Mouse (Mus musculus) hindbrain, embryonic 11.5 days (tissue): ENCODE measurements at regions not wholly inside any gene's neighbourhood (a gene's known extent, or its start where the extent isn't known, plus 50 kb on each side); places are given as distances from the start of the nearest gene placed in this dataset.

Source experiments
- ATAC-seq: fragments of 200-750 bp; cut with Nextera tagmentation; 2 replicates; pipeline ENCODE4 v1.8.0; 2017; ENCODE audit warnings: mild to moderate bottlenecking, moderate TSS enrichment, moderate library complexity; ENCODE audit not compliant: low FRiP score
- DNase-seq: peaks from one replicate; pipeline ENCODE4 v3.0.0-alpha.2; 2015; ENCODE audit warnings: low spot score
- H3K27ac ChIP-seq: fragments of 300-500 bp; sonication (generic); 2 replicates; pipeline ENCODE4 v1.5.1; 2014; ENCODE audit warnings: mild to moderate bottlenecking, low read depth, low read length
- H3K27me3 ChIP-seq: fragments of 300-500 bp; sonication (generic); 2 replicates; pipeline ENCODE4 v1.6.1; 2014; ENCODE audit warnings: mild to moderate bottlenecking, low read length, moderate library complexity, mixed read lengths; ENCODE audit not compliant: control insufficient read depth, insufficient read depth
- H3K36me3 ChIP-seq: fragments of 300-500 bp; sonication (generic); 2 replicates; pipeline ENCODE4 v1.6.1; 2014; ENCODE audit warnings: mild to moderate bottlenecking, low read length, moderate library complexity, mixed read lengths; ENCODE audit not compliant: control insufficient read depth, insufficient read depth
- H3K4me1 ChIP-seq: fragments of 300-500 bp; sonication (generic); replicated peaks from 2 replicates; pipeline ENCODE4 v1.6.1; 2014; ENCODE audit warnings: low read length, mixed read lengths; ENCODE audit not compliant: control insufficient read depth, insufficient read depth
- H3K4me2 ChIP-seq: fragments of 300-500 bp; sonication (generic); replicated peaks from 2 replicates; pipeline ENCODE4 v1.6.1; 2014; ENCODE audit warnings: mild to moderate bottlenecking, low read depth, low read length
- H3K4me3 ChIP-seq: fragments of 300-500 bp; sonication (generic); 2 replicates; pipeline ENCODE4 v1.5.1; 2014; ENCODE audit warnings: low read depth, low read length
- H3K9ac ChIP-seq: fragments of 300-500 bp; sonication (generic); 2 replicates; pipeline ENCODE4 v1.6.1; 2014; ENCODE audit warnings: low read depth, low read length
- H3K9me3 ChIP-seq: fragments of 300-500 bp; sonication (generic); 2 replicates; pipeline ENCODE4 v1.6.1; 2016; ENCODE audit warnings: low read length; ENCODE audit not compliant: control insufficient read depth
- WGBS: fragments of 180-500 bp; shearing (Covaris S2); extraction: QIAGEN DNeasy Blood & Tissue Kit; methylation state at CpG from one replicate; pipeline ENCODE4 v1.1.7; 2014; 5-methylcytosine and 5-hydroxymethylcytosine counted together

- H3K4me2 ChIP-seq: no peak overlapping the region
These were observed 240.7 kb downstream of the Slc30a10 start for GRCm38 (mm10) chr1:185695394-185695793.

DNA sequence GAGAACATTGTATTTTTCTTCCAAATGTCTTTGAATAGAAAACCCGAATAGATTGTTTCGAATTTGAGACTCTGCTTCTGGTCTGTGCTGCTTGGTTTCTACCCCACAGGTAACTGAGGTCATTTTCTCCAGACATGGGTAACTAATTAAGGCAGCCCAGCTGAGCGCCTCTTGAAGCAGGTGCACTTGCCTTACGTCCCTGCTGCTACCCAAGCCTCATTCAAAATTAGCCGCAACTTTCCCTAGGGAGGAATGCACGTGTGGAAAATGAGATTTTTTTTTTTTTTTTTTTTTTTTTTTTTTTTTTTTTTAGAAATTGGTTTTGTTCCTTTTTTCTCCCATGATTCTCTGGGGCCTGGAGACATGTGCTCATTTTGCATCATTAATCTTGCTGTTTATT lies 245.1 kb downstream of the Slc30a10 start:
- Histone ChIP-seq H3K27ac (no peak overlapping the region), H3K4me3 (no peak overlapping the region), H3K4me1 (no peaks in the 10 kb centered on the region), H3K4me2 (no peak overlapping the region), H3K9me3 (no peaks in the 10 kb centered on the region), H3K27me3 (no peaks in the 10 kb centered on the region), H3K36me3 (no peaks in the 10 kb centered on the region), H3K9ac (no peak overlapping the region)
- peak; percentile 12 for DNase-seq
- ATAC-seq: no peak
- WGBS: 83% methylated on average over 6 of the region's 6 CpGs

More at GRCm38 (mm10) chr1:185695394-185695793, 240.7 kb downstream of the Slc30a10 start:
- no peaks in the 10 kb centered on the region for H3K4me1 ChIP-seq
- no peak overlapping the region for H3K4me3 ChIP-seq
- ATAC-seq: no peak
- no peak for DNase-seq
- H3K27me3 ChIP-seq: no peaks in the 10 kb centered on the region
- H3K36me3 ChIP-seq: no peaks in the 10 kb centered on the region
- H3K9ac ChIP-seq: no peak overlapping the region
- 87% methylated on average over 2 of the region's 2 CpGs for WGBS
- H3K9me3 ChIP-seq: no peaks in the 10 kb centered on the region
- no peak overlapping the region for H3K27ac ChIP-seq

DNA sequence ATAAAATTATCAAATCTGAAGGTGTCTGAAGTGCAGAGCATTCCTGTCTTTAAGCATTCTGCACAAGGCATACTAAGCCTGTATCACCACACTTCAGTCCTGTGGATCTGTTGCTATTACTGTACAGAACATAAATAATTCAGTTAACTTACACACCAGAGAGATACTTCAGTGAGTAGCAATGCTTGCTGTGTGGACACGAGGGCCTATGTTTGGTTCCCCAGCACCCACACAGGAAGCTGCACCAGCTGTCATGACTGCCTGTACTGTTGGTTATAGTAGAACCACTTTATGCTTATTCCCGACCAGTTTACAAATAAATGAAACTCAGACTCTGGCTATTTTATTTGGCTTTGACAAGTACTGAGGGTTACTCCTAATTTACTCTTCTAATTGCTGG lies 271.7 kb downstream of the Slc30a10 start:
- no peak overlapping the region for H3K9ac ChIP-seq
- no peak overlapping the region for H3K4me3 ChIP-seq
- 85% methylated on average over 2 of the region's 2 CpGs for WGBS
- no peak overlapping the region for H3K27ac ChIP-seq
- no peak overlapping the region for H3K4me2 ChIP-seq
- no peaks in the 10 kb centered on the region for H3K9me3 ChIP-seq
- no peaks in the 10 kb centered on the region for H3K27me3 ChIP-seq
- no peaks in the 10 kb centered on the region for H3K36me3 ChIP-seq
- ATAC-seq (no peak), DNase-seq (no peak)
- no peaks in the 10 kb centered on the region for H3K4me1 ChIP-seq

GRCm38 (mm10) chr1:185726811-185727210 lies 272.2 kb downstream of the Slc30a10 start:
- no peak for DNase-seq
- Histone ChIP-seq H3K36me3 (no peaks in the 10 kb centered on the region), H3K27ac (no peak overlapping the region), H3K9me3 (no peaks in the 10 kb centered on the region), H3K27me3 (no peaks in the 10 kb centered on the region), H3K4me3 (no peak overlapping the region), H3K4me1 (no peaks in the 10 kb centered on the region), H3K9ac (no peak overlapping the region), H3K4me2 (no peak overlapping the region)
- ATAC-seq: no peak

- Histone ChIP-seq H3K36me3 (no peaks in the 10 kb centered on the region), H3K4me2 (no peak overlapping the region), H3K4me3 (no peak overlapping the region), H3K9me3 (no peaks in the 10 kb centered on the region), H3K27me3 (no peaks in the 10 kb centered on the region), H3K27ac (no peak overlapping the region), H3K9ac (no peak overlapping the region), H3K4me1 (no peaks in the 10 kb centered on the region)
- no peak for ATAC-seq
- WGBS: 60% methylated on average over 4 of the region's 4 CpGs
- DNase-seq: no peak
These were observed 273.1 kb downstream of the Slc30a10 start for GRCm38 (mm10) chr1:185727749-185728148.

GRCm38 (mm10) chr1:185728406-185728805 lies 273.8 kb downstream of the Slc30a10 start:
- Histone ChIP-seq H3K27me3 (no peaks in the 10 kb centered on the region), H3K9ac (no peak overlapping the region), H3K4me3 (no peak overlapping the region), H3K27ac (no peak overlapping the region), H3K4me1 (no peaks in the 10 kb centered on the region), H3K4me2 (no peak overlapping the region), H3K36me3 (no peaks in the 10 kb centered on the region), H3K9me3 (no peaks in the 10 kb centered on the region)
- 76% methylated on average over 3 of the region's 3 CpGs for WGBS
- no peak for ATAC-seq
- no peak for DNase-seq

DNA sequence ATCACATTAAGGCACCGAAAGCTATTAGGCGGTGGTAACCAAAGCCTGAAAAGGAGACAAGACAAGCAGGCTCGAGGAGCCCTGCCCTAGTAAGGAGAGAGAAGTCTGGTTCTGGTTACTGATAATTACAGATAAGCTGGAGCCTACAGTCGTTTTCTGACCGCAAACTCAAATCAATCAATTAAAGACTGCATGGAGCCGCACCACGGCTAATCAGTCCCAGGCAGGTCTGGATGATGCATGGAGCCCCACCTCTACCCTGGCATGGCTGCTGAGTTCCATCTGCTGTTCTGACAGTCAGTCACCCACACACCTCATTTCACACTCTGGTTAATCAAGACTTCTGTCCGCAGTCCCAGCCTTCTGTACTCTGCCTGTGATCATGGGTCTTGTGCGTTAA lies 276.4 kb downstream of the Slc30a10 start:
- no peak overlapping the region for H3K9ac ChIP-seq
- H3K9me3 ChIP-seq: no peaks in the 10 kb centered on the region
- 62% methylated on average over 9 of the region's 9 CpGs for WGBS
- H3K27ac ChIP-seq: no peak overlapping the region
- H3K27me3 ChIP-seq: no peaks in the 10 kb centered on the region
- no peak overlapping the region for H3K4me3 ChIP-seq
- no peak for DNase-seq
- ATAC-seq: no peak
- no peak overlapping the region for H3K4me2 ChIP-seq
- H3K36me3 ChIP-seq: no peaks in the 10 kb centered on the region
- no peaks in the 10 kb centered on the region for H3K4me1 ChIP-seq

DNA sequence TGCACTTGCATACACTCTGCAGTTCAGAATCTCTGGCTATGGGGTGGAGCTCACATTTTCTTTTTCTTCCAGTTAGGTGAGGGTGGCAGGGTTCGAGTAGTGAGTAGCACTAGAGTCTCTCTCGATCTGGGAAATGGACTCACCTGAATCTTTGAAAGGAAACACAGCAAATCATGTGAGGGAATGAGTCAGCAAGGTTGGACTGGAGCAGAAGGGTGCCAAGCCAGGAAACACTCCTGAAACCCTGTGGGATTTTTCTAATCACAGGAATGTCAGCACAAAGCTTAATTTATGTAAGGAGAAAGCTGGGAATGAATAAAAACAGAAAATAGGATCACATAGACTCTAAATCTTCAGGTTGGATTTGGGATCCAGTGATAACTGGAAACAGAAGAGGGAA lies 282.1 kb downstream of the Slc30a10 start:
- no peaks in the 10 kb centered on the region; the same call in 1 of the 2 replicates for H3K27me3 ChIP-seq
- 78% methylated on average over 2 of the region's 2 CpGs for WGBS
- no peak for ATAC-seq
- H3K4me2 ChIP-seq: no peak overlapping the region
- H3K27ac ChIP-seq: no peak overlapping the region
- no peaks in the 10 kb centered on the region for H3K36me3 ChIP-seq
- no peak for DNase-seq
- H3K9me3 ChIP-seq: no peaks in the 10 kb centered on the region
- H3K4me1 ChIP-seq: no peaks in the 10 kb centered on the region
- no peak overlapping the region for H3K9ac ChIP-seq
- H3K4me3 ChIP-seq: no peak overlapping the region

DNA sequence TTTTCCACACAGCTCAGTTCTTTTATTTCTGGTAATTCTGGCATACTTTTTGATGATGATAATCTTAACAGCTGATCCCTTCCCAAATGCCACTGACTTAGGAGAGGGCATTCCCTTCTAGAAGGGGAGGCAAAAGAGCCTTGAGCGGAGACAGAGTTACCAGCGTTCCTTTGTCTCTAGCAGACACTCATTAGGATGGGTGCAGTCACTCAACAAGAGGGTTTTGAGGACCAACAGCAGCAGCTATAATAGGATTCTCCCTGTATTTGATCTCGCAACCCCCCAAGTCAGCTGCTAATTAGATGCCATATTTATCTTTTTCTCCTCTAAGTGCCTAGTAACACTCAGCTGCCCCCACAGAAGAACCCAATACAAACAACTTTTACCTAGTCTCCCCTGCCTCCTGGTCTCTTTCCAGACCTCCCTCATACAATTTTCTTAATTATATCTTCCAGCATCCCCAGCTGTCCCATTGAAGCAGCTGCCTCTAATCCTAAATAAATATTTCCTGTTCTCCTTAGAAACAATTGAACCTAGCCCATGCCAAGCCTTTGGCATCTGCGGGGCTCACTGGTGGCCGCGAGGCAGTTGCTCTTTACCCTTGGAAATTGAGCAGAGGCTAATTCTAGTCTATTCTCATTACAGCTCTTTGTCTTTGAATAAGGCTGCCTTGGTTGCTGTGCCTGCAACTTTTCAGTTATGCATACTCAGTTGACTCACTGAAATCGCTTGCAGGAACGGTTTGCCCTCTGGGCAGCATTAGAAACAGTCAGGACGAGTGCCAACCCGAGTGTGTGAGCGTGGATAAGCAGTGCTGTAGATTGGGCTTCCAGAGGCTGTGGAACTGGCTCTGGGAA lies 286.6 kb downstream of the Slc30a10 start:
- ATAC-seq (no peak), DNase-seq (no peak)
- H3K9me3 ChIP-seq: no peaks in the 10 kb centered on the region
- no peaks in the 10 kb centered on the region for H3K4me1 ChIP-seq
- no peak overlapping the region for H3K4me3 ChIP-seq
- no peak overlapping the region for H3K9ac ChIP-seq
- H3K27me3 ChIP-seq: no peaks in the 10 kb centered on the region; the same call in 1 of the 2 replicates
- no peaks in the 10 kb centered on the region for H3K36me3 ChIP-seq
- no peak overlapping the region for H3K27ac ChIP-seq
- H3K4me2 ChIP-seq: no peak overlapping the region
- 64% methylated on average over 11 of the region's 11 CpGs for WGBS
